Mouse (Mus musculus) adrenal gland, postnatal 10 days (tissue): ENCODE data around the gene Gm10647. TPM values are rescaled to one million over a fixed set of nuclear protein-coding genes. Genes with fewer than 3 reads are reported as not detected.
"Not testable (repeated sequence)": the region's sequence is repeated elsewhere in the genome, so short reads cannot be mapped to it uniquely, and the experiment has no call there.

Experiments
- DNase-seq: peaks from one replicate; pipeline ENCODE4 v3.0.0; 2021; ENCODE audit warnings: mixed read lengths
- long read RNA-seq, 2 experiments: library from polyadenylated mRNA; stranded (forward); transcript quantifications; one replicate each; pipeline ENCODE4 v2.0.0; 2021
- total RNA-seq, 2 experiments: library from RNA; stranded (reverse); gene quantifications; 2 replicates each; pipeline ENCODE4 v1.2.3; 2021

Gm10647 gene
- under 1 TPM in 1 of 2 experiments, not detected in 1; 0.27 TPM for total RNA-seq
- long read RNA-seq, experiment 1: 0 reads
- long read RNA-seq, experiment 2: 0 reads

DNA sequence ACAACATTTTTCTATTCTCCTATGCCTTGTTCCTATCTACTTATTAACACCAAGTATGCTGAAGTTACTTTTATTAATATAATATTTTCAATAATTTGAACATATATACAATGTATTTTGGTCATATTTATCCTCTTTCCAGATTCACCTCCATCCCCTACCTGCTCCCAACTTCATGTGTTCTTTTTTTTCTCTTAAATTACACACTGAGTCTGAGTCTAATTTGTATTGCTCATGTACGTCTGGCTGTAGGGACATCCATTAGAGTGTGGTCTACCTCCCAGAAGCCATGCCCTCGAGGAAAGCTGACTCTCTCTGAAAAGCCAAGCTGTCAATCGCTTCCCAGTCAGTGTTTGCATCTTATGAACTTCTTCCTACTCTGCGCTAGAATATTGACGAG, at the start of gene Gm10647:
Gm10647 (plus strand) TSS at position 301 of the 400 bp plus-strand sequence.
- DNase-seq: no peak

GRCm38 (mm10) chr9:66748390-66748789, 48.4 kb upstream of the Gm10647 start:
- no peak for DNase-seq

- DNase-seq: no peak
Measured at GRCm38 (mm10) chr9:66752849-66753248, 44.0 kb upstream of the Gm10647 start.

GRCm38 (mm10) chr9:66760991-66761390, 35.8 kb upstream of the Gm10647 start:
- DNase-seq: no peak

- no peak for DNase-seq
Measured at GRCm38 (mm10) chr9:66768721-66769120, 28.1 kb upstream of the Gm10647 start.

DNA sequence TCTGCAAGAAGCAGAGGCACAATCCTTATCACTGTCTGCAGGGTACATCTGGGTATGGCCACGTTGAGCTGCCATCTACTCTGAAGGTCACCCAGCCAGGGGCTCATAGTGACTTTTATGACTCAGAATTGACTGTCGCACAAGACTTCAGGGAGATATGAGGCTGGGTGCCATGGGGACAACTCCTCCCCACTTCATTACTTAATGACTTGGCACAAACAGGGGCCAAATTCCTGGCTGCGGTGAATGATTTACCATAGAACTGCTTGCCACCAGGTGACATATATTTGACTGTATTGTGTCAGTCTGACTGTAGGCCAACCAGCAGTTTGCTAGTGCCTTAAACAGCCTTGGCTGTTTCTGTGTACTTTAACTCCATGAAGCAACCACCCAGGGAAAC, 27.6 kb upstream of the Gm10647 start:
- peak; percentile 64 for DNase-seq

DNA sequence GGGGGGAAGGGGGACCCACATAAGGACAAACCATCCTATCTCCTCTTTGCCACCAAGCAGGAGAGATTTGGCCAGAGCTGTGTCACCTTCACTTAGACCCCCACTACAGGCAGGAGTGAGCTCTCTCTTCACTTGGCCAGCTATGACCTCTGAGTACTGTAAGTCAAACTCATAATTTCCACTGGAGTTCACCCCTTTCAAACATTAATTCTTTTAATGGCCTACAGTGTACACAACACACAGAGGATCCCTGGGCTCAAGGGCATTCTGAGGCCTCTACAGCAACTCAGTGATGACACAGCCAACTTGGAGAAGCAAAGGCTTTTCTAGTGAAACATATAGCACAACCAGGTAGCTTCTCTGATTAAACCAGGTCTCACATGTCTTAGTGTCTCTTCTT, 26.1 kb upstream of the Gm10647 start:
- DNase-seq: no peak

- DNase-seq: not testable (repeated sequence)
Measured at GRCm38 (mm10) chr9:66784552-66784951, 12.3 kb upstream of the Gm10647 start.

DNA sequence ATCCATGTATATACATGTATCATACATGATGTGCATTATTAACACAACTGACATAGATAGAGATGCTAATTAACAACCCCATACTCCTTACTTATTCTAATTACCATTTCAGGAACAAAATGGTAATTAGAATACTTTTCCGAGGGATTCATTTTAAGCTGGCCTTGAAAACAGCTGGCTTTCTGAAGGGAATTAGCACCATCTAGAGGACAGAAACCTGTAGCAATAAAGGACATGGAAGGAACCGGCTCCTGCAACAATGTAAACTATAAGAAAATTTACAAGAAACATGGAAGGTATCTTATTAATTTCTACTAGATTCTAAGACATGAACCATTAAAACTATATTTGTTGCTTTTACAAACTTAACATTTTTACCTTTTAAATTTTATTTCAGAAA, 9.0 kb upstream of the Gm10647 start:
- DNase-seq: peak; percentile 18

GRCm38 (mm10) chr9:66794629-66795463, 2.0 kb upstream of the Gm10647 start:
- DNase-seq: no peak

- DNase-seq: peak; percentile 97
Measured at GRCm38 (mm10) chr9:66795464-66796324, 1.1 kb upstream of the Gm10647 start, which contains the start of gene Aph1b. Aph1b (minus strand) TSS chr9:66795490.

GRCm38 (mm10) chr9:66801947-66802346, 5.1 kb downstream of the Gm10647 start:
- no peak for DNase-seq

DNA sequence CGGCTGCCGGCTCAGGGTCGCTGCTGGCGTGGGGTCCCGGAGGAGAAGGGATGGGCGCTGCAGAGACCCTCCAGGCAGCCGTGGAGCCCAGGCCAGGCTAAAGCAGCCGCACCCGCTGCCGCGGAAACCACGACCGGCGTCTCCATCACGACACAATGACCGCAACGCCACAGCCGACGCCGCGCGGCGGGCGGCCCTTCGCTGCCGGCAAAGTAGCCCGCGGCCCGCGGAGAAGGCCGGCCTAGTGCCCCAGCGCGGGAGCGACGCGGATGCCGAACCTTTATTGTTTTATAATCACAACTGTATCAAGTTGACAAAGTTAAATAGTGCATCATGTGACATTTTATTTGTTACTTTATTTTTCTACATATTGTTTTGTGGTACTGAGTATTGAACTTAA, 9.1 kb downstream of the Gm10647 start:
- DNase-seq: peak; percentile 25

DNA sequence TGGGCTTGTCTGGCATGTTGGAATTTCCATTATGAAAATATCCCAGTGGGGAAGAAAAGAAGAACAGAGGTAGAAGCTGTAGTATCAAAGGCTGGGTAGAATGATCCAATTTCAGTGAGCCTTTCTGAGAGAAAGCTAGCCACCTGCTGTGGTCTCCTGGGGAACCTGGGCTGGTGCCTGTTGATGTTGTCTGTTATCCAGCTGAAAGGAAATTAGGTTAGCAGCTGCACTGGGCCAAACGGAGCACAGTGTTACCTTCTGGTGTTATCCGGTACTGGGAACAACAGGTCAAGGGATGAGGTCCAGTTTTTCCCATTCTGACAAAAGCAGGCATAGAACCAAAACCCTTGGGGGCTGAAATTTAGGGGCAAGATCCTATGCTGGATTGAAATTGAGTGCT, 16.6 kb downstream of the Gm10647 start:
- no peak for DNase-seq

DNA sequence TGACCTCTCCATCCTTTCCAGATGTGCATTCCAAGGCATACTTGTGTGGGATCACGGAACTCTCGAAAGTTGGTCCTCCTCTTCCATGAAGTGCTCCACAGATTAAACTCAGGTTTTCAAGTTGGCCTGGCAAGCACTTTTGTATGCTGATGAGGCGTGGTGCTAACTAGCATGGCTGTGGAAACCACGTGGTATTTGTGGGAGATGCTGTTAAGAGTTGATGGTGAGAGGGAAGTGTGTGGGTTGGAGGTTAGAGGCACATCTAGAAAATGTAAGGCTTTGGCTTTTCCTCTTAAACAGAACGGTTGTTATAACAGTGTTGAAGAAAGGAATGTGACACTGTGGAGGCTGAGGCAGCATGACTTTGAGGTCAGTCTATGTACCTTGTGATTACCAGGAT, 24.2 kb downstream of the Gm10647 start:
- no peak for DNase-seq

- DNase-seq: not testable (repeated sequence)
Measured at GRCm38 (mm10) chr9:66822255-66822654, 25.4 kb downstream of the Gm10647 start.

DNA sequence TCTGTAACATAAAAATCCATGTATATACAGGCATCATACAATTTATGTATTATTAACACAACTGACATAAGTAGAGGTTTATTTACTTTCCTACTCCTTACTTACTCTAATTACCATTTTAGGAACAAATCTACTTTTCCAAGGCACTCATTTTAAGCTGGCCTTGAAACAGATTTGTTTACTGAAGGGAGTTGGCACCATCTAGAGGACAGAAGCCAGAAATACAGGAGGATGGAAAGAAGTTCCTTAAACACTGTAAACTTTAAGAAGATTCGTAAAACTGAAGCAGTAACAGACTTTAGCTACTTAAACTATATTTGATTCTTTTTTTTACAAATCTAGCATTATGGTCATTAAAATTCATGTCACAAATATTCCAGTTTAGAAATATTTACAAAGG, 29.2 kb downstream of the Gm10647 start:
- DNase-seq: peak; percentile 36

- peak; percentile 15 for DNase-seq
Measured at GRCm38 (mm10) chr9:66832366-66832908, 35.6 kb downstream of the Gm10647 start.

- peak; percentile 17 for DNase-seq
Measured at GRCm38 (mm10) chr9:66833851-66834250, 37.0 kb downstream of the Gm10647 start.

DNA sequence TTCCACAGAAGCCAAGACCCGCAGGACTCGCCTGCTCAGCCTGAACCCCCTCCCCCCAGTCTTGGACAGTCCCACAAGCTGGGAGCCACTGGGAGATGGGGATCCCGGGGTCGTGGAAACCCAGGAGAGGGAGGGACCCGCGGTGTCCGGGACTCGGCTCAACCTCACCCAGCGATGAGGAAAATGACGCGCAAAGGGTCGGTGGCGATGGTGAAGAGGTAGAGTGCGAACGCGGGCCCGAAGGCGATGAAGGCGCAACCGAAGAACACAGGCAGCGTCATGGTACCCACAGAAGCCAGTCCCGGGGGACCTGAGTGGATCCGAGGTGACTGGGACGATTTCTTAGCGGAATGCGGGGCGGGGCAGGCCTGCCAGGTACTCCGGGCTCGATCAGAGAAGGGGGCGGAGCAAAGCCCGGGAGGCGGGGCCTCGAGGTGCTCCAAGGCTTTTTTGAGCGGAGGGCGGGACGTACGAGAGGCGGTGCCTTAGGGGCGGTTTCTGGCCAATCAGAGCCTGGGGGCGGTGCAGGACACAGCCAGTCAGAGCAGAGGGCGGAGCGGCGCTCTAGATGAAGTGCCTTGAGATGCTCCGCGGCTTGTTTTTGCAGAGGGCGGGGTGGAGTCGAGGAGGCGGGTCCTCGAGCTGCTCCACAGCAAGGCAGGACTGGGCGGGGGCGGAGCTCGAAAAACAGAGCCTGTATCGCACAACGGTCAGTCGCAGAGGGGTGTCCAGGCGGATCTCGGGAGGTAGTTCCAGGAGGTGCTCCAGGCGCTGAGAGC, 37.7 kb downstream of the Gm10647 start, which contains the start of gene Aph1c:
Aph1c (minus strand) TSS at position 409 of the 779 bp plus-strand sequence.
- DNase-seq: peak; percentile 99

GRCm38 (mm10) chr9:66835097-66835480, 38.2 kb downstream of the Gm10647 start:
- peak; percentile 73 for DNase-seq

DNA sequence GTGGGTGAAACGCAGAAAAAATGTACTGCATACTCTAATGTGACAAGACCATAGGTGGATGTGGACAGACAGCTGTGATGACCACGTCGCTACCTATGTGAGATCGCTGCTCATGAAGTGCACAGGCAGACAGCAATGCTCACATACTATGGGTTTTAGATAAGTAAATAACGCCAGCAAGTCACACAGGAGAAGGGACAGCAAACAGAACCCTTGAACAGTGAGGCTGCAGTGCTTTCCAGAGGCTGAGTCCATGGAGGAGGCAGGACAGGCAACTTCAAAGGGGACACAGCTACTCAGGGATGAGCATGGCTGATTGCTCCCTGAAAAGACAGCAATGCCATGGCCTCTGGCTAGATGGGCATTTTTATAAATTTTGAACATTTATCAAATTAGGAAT, 50.0 kb downstream of the Gm10647 start:
- DNase-seq: no peak
